Mouse (Mus musculus) kidney, adult 18-20 months (tissue): Measurements from ENCODE around the gene Adcy2.

Experiments
- DNase-seq: peaks from one replicate; pipeline ENCODE4 v3.0.0; 2021

The Adcy2 gene

DNA sequence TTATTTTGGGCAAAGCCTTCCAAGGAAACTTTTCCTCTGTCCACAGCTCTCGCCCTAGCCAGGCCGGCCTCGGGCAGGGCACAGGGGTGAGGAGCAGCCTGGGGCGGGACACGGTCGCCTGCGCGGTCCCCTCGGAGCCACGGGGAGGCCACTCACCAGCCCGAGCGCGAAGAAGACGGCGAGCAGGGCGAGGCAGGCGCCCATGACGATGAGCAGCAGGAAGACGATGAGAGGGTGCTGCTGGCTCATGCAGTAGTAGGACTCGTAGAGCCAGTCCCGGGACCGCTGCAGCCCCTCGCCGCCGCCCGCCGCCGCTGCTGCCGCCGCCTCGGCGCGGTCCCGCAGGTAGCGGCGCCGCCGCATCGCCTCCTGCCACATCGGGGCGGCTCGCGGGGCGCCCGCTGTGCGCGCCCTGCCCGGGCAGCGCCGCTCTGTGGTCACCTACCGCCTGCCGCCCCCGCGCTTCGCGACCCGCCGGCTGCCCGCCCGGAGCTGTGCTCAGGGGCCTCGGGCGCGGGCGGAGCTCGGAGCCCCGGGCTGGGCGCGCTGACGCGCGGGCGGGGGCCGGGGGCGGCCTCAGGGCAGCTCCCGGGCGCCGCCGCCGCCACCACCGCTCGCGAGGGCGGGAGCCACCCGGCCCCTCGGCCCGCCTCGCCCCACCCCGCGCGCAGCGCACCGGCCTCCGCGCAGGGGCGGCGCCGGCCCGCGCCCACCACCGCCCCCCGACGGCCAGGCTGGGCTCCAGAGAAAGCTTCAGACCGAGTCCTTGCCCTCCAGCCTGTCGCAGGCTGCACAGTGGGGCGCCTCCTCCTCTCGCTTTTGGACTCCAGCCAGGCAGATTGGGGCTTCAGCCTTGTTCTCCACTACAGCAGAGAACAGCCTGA, at the start of gene Adcy2:
Adcy2 (minus strand) TSS at position 624 of the 884 bp plus-strand sequence.
- DNase-seq: no peak

DNA sequence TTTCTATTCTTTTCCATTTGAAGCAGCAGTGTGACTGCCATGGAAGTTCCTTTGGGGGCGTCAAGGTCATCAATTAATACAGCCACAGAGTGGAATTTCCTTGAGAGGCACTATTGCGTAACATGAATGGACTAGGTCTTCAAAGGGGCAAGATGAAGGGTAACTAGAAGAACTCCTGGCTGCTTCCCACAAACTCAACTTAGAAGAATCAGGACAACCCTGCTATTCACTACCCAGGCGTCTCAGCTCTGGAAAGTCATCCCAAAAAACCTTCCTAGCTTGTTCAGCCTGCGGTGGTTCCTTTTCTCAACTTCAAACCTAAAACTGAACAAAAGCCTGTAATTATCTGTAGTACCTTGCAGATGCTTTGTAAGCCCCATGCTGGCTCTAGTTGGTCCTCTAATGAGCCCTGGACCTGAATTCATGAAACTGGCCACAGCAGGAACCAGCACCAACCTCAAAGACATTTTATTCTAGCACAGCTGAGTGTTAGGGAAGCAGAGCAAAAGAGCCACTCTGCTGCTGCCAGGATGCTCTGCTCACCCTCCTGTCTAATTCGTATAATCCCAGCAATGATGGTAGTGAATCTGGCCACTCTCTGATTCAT, 37.8 kb upstream of the Adcy2 start:
- DNase-seq: no peak

DNA sequence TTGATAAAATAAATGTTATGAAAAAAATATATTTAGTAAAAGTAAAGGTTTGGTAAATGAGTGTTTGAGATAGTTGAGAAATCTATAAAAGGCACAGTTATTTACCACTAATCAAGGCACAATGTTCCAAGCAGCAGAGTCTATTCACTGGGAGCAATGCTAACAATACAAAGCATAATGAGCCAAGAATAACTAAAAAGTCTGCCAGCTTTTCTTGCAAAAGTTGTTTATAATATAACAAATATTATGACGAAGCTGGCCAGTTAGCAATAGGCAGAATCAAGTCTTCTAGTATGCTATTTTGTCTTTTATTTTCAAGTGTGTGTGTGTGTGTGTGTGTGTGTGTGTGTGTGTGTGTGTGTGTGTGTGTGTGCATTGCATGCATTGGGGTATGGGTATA, 35.3 kb upstream of the Adcy2 start:
- no peak for DNase-seq

DNA sequence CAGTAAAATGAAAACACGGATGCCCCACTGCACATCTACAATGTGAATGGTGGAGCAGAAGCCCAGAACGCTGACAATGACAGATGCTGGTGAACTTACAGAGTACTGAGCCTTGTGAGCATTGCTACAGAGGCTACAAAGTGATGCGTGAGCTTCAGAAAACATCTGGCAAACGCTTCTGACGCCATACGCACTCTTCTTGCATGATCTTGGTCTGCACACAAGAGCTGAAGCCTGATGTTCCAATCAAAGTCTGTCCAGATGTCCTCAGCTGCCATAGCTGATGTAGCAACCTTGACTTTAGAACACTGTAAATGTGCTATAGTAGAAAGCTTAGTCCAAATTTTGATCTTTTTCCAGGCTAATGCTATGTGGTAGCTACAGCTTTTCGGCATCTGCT, 34.2 kb upstream of the Adcy2 start:
- DNase-seq: no peak

DNA sequence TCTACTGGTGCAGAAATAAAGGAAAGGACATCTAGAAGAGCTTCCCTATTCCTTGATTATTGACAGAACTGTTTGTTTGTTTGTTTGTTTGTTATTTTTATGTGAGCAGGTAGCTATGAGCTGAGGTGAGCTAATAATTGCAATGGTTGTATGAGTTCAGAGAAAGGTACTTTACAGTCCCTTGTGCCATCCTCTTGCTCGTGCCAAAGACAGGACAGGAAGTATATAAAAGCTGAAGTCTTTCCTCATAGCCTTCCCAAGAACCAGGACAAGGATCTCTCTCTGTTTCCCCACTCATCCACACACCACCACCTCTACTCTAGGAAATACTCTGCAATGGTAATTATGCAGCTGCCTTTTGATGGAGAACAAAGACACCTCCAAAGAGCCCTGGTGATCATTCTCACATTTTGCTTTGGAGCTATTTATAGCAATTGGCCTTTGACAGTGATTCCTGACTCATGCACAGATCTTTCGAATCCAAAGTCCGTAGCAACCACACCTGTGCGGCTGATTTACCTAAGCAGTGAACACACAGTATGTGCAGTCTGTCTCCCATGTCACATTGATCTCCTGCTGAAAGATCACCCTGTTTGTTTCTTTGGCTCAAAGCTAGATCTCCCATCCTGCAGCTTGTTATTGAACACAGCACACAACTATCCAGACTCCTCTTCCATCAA, 29.9 kb upstream of the Adcy2 start:
- no peak for DNase-seq

DNA sequence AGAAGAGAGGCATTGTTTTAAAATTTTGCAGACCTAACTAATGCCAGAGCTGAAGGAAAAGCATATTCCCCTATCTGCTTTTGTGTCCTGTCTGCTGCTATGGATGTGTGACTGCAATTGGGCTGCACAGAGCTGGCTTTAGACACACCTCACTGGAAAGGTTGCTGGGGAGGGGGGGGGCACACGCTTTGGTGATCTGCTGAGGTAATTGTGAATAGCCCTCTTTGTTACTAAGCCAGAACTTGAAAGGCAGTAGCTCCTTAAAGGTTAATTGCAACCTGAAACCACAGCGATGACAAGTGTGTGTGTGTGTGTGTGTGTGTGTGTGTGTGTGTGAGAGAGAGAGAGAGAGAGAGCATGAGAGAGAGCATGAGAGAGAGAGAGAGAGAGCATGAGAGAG, 25.6 kb upstream of the Adcy2 start:
- DNase-seq: no peak

DNA sequence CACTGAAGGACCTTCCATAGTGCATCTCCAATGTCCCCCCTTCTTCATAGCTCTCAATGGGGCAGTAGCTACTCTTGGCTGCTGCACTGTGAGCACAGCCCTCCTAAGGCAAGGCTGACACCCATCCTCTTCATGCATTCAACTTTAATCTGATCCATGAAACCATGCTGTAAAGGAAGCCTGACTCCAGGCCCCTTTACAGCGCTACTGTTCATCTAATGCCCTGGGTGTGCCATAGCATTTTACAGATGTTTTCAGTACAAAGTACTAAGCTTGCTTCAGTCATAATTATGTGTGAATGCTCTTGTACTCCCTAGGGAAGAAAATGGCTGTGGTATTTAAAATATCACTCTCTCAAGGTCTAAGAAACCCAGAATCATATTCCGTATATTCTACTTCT, 23.9 kb upstream of the Adcy2 start:
- no peak for DNase-seq

DNA sequence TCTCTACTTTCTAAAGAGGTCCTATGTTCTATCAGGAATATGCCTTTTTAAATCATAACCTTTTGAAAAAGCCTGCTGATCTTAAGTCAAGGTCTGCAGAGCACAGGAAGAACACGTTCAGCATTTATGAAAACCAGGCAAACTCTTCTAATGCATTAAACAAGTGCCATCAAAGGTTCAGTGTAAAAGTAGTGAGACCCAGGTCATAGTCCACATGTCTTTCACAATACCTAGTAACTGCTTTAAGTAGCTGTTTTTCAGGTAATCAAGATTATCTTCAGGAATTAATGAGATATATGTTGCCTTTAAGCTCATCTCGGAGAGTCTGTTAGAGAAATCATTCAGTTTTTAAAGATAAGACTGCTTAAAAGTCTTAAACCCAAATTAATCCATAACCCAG, 21.2 kb upstream of the Adcy2 start:
- no peak for DNase-seq

DNA sequence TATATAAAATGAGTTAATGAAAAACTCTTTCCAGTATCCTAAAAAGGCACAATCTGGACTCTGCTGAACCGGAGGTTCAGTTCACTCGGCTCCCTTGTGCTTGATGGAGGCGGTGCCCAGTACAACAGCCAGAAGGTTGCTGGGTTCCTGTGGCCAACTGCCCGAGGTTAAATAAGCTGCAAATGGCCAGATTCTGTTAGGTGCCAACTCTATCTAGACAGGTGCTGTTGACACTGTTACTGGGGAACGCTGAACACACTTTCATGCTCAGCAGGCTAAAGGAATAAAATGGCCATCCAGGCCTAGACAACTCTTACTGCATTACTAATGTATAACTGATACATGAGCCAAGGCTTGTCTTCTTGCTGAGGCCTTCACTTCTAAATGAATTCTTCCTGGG, 7.6 kb upstream of the Adcy2 start:
- no peak for DNase-seq

DNA sequence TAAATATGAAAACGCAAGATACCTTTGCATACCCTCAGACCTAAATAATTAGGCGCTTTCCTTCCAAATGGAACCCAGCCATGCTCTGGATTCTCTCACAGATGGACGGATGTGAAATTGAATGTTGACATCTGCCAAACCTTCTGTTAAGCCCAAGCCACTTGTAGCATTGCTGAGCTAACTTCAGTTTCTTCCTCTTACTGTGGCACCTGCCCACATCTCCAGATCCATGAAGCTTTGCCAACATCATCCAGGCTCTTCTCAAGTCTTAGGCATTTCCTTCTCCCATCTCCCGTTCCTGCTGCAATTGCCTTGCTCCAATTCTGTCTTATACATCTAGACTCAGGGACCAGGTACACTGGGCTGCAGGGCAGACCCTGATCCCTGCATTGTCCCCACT, 6.8 kb upstream of the Adcy2 start:
- DNase-seq: no peak

DNA sequence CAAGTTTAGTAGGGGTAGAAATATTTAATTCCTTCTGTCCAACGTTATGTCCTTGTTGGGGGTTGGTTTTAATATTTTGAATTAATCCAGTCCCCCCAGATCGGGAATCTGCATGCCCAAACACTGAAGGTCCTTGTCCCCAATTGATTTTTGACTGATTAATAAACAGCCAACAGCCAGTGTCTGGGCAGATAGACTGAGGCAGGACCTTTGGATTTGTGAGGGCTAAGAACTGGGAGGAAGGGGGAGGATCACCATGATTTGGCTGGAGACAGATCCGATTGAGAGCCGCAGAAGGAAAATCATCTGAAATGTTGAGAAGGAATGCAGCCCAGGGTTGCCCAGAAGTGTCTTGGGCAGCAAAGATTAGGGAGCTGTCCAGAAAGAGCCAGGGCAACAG, 5.1 kb upstream of the Adcy2 start:
- DNase-seq: no peak

DNA sequence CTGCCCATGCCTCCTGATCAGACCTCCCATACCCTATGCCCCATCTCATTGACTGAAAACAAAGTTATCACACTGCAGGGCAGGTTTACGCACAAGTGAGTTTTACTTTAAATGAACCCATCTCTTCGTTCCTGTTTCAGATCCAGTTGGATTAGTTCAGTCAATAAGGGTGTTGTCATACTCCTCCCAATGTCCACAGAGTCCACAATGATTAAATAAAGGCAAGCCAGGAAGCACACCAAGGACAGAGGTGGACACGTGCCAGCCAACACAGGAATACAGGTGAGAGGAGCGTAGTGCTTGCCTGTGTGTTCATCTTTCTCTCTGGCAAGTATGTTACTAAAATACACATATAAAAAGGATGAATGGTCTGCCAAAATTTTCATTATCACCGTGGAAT, 3.3 kb upstream of the Adcy2 start:
- DNase-seq: no peak

DNA sequence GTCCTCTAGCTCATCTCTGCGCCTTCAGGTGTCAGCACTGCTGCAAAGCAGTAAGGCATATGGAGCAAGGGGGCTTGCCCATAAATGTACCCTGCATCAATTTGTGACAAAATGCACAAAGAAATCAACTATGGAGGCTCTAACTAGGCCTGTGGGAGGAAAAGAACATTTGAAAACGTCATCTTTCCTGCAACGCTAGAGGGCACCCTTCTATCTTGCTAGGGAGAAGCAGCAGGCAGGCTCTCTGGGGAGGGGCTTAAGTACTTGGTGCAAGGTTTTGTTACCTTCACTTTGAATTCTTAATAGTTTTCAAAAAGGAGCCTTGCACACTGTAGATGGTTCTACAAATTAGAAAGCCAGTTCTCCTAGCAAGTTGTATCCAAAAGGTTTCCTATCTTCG, 2.8 kb upstream of the Adcy2 start:
- peak; percentile 25 for DNase-seq

DNA sequence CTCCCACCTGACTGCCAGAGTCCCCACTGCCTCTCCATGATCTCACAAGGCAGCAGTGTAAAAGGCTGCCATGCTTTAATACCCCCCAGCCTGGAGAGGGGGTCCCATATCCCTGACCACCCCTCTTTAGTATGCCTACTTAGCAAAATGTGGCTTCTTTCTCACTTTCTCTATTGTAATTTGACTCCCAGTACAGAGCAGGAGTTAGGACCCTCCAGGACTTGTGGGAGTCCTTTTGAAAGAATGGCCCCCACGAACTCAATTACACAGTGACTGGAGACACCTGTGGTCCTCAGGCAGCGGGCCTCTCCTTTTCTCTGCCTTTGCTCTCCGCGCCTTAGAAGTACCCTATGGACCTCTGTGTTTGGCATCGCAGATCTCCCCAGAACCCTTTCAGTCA, 485 bp upstream of the Adcy2 start:
- no peak for DNase-seq

DNA sequence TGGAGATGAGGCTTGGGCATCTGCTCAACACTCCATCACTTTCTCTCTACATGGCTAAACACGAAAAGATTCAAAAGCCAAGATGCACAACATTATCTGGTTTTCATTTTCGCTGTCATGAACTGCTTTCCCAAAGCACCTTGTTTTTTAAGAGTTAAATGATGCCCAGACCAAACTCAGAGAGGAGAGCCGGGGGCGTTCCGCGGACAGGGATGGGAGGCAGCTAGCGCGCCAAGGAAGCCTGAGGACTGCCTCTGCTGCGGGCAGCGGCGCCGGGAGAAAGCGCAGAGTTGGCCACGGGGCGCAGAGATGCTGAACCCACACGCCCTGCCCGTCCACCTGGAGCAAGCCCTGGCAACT, 803 bp downstream of the Adcy2 start:
- no peak for DNase-seq

DNA sequence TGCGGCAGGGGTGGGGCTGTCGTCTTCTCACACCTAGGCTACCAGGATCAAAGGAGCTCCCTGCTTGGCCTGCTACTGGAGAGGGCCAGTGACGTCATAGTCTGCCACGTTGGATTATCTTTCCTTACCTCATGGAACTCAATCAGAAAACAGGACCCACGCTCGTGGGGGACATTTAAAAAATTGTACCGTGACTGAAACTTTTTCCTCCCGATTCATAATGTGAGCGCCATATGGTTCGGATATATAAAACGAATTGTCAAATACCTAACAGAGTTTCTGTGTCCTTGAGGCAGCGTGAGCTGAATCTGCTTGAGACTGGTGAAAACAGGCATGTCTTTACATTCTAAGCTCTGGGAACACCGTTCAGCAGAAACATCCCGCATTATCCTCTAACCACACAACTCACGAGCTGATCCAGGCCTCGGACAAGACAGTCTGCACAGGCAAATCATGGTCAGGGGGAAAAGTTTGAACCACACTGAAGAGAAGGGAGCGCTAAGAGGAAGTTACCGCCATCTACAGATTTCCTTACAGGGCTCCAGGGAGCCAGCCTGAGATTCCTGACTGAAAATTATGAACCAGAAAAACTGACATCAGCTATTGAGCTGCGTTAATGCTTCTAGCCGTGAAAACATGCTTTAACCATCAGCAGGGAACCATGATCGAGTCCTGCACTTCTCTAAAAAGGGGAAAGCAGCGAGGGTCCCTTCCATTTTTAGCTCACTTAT, 1.4 kb downstream of the Adcy2 start:
- no peak for DNase-seq

DNA sequence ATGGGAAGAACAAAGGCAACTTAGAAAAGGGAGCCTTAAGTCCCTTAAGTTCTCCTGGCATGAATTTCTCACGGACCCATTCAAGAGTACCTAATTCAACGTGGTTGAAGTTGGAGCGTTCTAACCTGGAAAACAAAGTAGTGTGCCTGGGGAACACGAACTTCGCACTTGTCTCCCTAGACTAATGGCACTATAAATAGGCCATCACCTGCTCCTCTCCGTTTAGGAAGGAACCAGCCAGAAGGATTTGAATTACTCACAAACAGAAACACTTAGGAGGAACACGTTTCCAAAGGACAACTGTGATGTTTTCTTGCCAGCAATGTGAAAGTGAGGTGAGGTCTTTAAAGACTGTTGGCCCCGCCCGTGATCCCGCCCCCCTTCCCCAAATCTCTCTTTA, 2.0 kb downstream of the Adcy2 start:
- DNase-seq: no peak

DNA sequence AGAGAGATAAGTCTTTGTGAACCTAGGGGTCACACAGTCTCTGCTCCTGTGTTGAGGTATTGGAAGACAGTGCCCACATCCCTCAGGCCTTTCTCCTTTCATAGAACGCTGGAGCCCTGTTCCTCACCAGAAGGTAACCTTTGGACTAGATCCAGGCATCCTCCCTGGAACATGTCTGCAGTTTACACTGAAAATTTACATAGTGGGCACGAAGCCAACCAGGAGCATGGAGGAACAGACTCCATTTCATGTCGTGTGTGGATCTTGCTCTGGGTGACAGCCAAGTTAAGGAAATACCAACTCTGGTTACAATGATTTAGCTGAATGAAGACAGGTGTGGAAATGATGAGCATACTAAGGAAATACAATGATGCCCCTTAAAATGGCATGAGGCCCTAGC, 2.7 kb downstream of the Adcy2 start:
- DNase-seq: no peak

DNA sequence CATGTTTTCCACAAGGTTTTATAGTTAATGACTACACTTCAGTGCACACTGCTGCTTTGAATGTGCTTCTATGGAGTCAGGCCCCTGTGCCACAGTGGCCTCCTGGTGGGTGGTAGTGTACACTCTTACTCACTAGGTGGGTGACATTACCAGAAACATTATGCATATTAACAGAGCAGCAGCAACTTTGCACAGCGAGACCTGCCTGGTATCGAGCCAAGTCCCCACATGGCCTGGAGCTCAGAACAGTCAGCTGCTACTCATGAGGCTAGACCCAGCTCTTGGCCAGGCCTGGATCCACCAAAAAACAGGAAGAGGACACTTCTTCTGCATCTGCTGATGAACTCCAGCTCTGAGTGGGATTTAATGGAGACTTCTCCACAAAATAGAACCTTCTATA, 13.6 kb downstream of the Adcy2 start:
- DNase-seq: no peak

DNA sequence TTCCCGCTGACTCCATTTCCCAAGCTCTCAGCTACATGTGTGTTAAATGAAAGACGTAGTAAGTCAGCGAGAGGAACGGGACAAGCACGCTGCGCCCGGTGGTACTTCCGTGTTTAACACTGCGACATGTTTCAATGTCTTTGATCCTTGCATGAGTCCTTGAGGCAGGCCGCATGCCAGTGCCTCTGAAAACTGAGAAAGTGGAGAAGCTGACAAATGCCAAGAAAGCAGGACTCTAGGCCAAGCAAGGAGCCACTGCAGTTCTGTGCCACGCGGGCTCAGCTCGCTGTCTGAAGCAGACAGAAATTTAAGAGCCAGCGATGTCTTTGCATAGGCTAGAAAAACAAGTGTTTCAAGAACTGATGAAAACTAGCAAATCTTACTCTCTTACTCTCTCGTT, 15.3 kb downstream of the Adcy2 start:
- DNase-seq: no peak

DNA sequence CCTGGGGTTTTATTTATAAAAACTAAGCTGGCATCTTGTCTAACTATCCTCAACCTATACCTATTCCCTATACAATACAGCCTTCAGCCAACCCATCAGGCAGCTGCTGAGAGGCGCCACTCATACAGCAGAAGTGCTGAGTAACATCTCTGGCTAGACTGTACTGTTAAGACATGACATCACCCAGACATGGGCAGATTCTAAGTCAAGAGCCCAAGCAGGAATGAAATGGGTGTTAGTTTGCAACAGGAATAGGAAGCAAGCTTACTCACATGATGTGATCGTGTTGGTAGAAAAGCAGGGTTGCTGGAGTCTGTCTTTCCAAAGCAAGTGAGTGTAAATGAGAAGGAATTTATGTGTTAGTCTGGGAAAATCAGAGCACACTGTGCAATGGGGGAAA, 18.3 kb downstream of the Adcy2 start:
- DNase-seq: no peak

DNA sequence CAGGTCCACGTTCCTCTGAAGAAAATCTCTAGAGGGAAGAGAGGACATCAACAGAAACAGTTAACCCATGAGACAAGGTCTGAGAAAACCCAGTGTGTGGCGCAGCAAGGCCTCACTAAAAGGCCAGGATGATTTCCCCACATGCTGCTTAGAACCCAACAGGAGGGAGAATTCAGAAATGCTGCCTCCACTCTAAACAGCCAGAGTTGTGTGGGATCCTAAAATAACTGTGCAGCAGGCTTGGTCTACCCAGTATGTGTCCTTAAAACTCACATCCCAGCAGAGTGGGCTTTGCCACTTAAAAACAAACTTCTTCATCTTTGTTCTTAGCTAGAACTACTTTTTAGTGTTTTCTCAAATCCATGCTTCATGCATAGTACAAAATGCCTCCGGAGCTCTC, 26.2 kb downstream of the Adcy2 start:
- DNase-seq: no peak

DNA sequence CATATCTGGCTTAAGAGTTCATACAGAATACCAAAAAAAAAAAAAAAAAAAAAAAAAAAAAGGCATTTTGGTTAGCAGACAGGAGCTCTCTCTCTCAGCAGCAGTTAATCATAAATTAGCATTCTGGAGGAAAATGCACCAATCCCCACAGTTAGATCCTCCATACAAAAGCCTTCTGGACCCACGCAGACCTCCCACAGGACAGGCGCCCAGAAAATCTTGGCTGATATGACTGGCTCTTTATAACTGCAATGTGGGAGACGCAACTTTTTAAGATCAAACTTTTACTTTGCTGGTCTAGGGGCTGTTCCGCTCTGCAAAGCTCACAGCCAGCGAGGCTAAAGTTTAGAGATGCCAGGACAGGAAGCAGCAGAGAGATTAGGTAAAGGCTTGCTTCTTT, 37.8 kb downstream of the Adcy2 start:
- no peak for DNase-seq

DNA sequence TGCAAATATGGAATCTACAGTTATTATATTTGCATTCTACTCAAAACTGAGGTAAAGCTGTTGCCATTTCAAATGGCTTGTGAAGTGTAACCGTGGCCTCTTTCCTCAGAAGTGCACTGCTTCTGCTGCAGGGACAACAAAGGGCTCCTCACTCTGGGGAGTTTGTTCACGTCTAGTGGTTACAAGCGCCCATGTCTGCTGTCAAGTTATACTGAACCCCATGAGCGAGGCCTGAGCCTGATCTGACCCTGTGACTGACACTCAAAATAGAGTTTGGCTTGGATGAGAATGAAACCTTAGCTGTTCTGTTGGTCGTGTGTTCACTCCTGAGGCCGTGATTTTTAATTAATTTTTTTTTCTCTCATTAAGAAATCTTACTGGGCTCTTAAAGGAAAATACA, 38.8 kb downstream of the Adcy2 start:
- no peak for DNase-seq
